Mouse (Mus musculus) heart, embryonic 11.5 days (tissue): Measurements from ENCODE around the gene Vmp1. TPM values are rescaled to one million over a fixed set of nuclear protein-coding genes. Genes with fewer than 3 reads are reported as not detected.

ENCODE experiments used
- ATAC-seq: fragments of 200-750 bp; cut with Nextera tagmentation; replicated peaks from 2 replicates; pipeline ENCODE4 v1.8.0; 2017; ENCODE audit warnings: moderate library complexity; ENCODE audit not compliant: insufficient number of reproducible peaks, low FRiP score, low TSS enrichment
- H3K27ac ChIP-seq: fragments of 300-500 bp; sonication (generic); 2 replicates; pipeline ENCODE4 v1.5.1; 2014; ENCODE audit warnings: mild to moderate bottlenecking, low read depth, low read length
- H3K27me3 ChIP-seq: fragments of 300-500 bp; sonication (generic); 2 replicates; pipeline ENCODE4 v1.6.1; 2014; ENCODE audit warnings: mild to moderate bottlenecking, low read length, mixed read lengths; ENCODE audit not compliant: control insufficient read depth, insufficient read depth
- H3K36me3 ChIP-seq: fragments of 300-500 bp; sonication (generic); 2 replicates; pipeline ENCODE4 v1.6.1; 2014; ENCODE audit warnings: mild to moderate bottlenecking, low read length, moderate library complexity, mixed read lengths; ENCODE audit not compliant: control insufficient read depth, insufficient read depth
- H3K4me1 ChIP-seq: fragments of 300-500 bp; sonication (generic); 2 replicates; pipeline ENCODE4 v1.6.1; 2014; ENCODE audit warnings: low read length; ENCODE audit not compliant: control insufficient read depth, insufficient read depth
- H3K4me2 ChIP-seq: fragments of 300-500 bp; sonication (generic); 2 replicates; pipeline ENCODE4 v1.6.1; 2014; ENCODE audit warnings: mild to moderate bottlenecking, moderate library complexity
- H3K4me3 ChIP-seq: fragments of 300-500 bp; sonication (generic); 2 replicates; pipeline ENCODE4 v1.5.1; 2014; ENCODE audit warnings: low read depth, low read length
- H3K9ac ChIP-seq: fragments of 300-500 bp; sonication (generic); 2 replicates; pipeline ENCODE4 v1.6.1; 2014; ENCODE audit warnings: mild to moderate bottlenecking, low read depth, low read length, moderate library complexity
- H3K9me3 ChIP-seq: fragments of 300-500 bp; sonication (generic); replicated peaks from 2 replicates; pipeline ENCODE4 v1.6.1; 2016; ENCODE audit warnings: low read length; ENCODE audit not compliant: control insufficient read depth
- WGBS: fragments of 180-500 bp; shearing (Covaris S2); extraction: QIAGEN DNeasy Blood & Tissue Kit; methylation state at CpG from one replicate; pipeline ENCODE4 v1.1.7; 2014; ENCODE audit not compliant: insufficient replicate concordance; 5-methylcytosine and 5-hydroxymethylcytosine counted together
- polyA plus RNA-seq: library from polyadenylated mRNA; unstranded; fragments of >200 nt; fragmentation: Nextera tagmentation; extraction: Ambion mirVana; gene quantifications from 2 replicates; pipeline ENCODE4 v1.2.1, GENCODE M21; 2014

Vmp1 gene
- polyA plus RNA-seq, 1 experiment from 2014 or later = 112 TPM

- H3K9me3 ChIP-seq = no peaks in the 10 kb centered on the region
- peak within 1 kb of the TSS; percentile 84 for H3K27ac ChIP-seq
- ATAC-seq = peak; percentile 95
- H3K4me3 ChIP-seq = peak within 1 kb of the TSS; percentile 83
- no peaks in the 10 kb centered on the region for H3K27me3 ChIP-seq
- no peaks in the 10 kb centered on the region; the same call in 1 of the 2 replicates for H3K36me3 ChIP-seq
- under 1% methylated on average over 43 of the region's 43 CpGs for WGBS
- peaks cover 7% of the 10 kb centered on the region for H3K4me1 ChIP-seq
- peak within 1 kb of the TSS; percentile 89 for H3K9ac ChIP-seq
- H3K4me2 ChIP-seq = peak within 1 kb of the TSS; percentile 71
Measured at GRCm38 (mm10) chr11:86544639-86545299, 138.9 kb downstream of the Vmp1 start, which contains the start of the genes Rps6kb1 and Tubd1. Gene Rps6kb1, minus strand, starts transcription at chr11:86544805. Gene Tubd1, plus strand, starts transcription at chr11:86544991.

GRCm38 (mm10) chr11:86543960-86544638, 139.5 kb downstream of the Vmp1 start:
- H3K36me3 ChIP-seq = no peaks in the 10 kb centered on the region
- H3K27ac ChIP-seq = peak overlapping the region; percentile 84
- WGBS = 1% methylated on average over 49 of the region's 50 CpGs
- peaks cover 7% of the 10 kb centered on the region for H3K4me1 ChIP-seq
- ATAC-seq = peak; percentile 66; the same call in 1 of the 2 replicates
- H3K4me3 ChIP-seq = peak overlapping the region; percentile 83
- no peaks in the 10 kb centered on the region for H3K9me3 ChIP-seq
- H3K27me3 ChIP-seq = no peaks in the 10 kb centered on the region
- H3K9ac ChIP-seq = peak overlapping the region; percentile 89
- H3K4me2 ChIP-seq = peak overlapping the region; percentile 71

GRCm38 (mm10) chr11:86542851-86543250, 140.8 kb downstream of the Vmp1 start:
- Histone ChIP-seq H3K4me1 (peaks cover 7% of the 10 kb centered on the region), H3K9me3 (no peaks in the 10 kb centered on the region), H3K9ac (no peak overlapping the region), H3K36me3 (no peaks in the 10 kb centered on the region), H3K4me3 (peak overlapping the region; percentile 83; the same call in 1 of the 2 replicates), H3K4me2 (peak overlapping the region; percentile 71), H3K27me3 (no peaks in the 10 kb centered on the region), H3K27ac (no peak overlapping the region)
- ATAC-seq = no peak
- WGBS = 89% methylated on average over 1 of the region's 1 CpGs

- peaks cover 7% of the 10 kb centered on the region for H3K4me1 ChIP-seq
- no peaks in the 10 kb centered on the region for H3K9me3 ChIP-seq
- no peak overlapping the region for H3K4me3 ChIP-seq
- H3K36me3 ChIP-seq = no peaks in the 10 kb centered on the region
- WGBS = 93% methylated on average over 2 of the region's 2 CpGs
- H3K27me3 ChIP-seq = no peaks in the 10 kb centered on the region
- no peak for ATAC-seq
- H3K27ac ChIP-seq = no peak overlapping the region
- no peak overlapping the region for H3K9ac ChIP-seq
- no peak overlapping the region for H3K4me2 ChIP-seq
Measured at GRCm38 (mm10) chr11:86540476-86540845, 143.2 kb downstream of the Vmp1 start.

GRCm38 (mm10) chr11:86539716-86540475, 143.7 kb downstream of the Vmp1 start:
- H3K27me3 ChIP-seq = no peaks in the 10 kb centered on the region
- H3K4me2 ChIP-seq = no peak overlapping the region
- H3K4me3 ChIP-seq = no peak overlapping the region
- no peaks in the 10 kb centered on the region for H3K9me3 ChIP-seq
- H3K36me3 ChIP-seq = no peaks in the 10 kb centered on the region
- H3K4me1 ChIP-seq = peaks cover 7% of the 10 kb centered on the region
- no peak overlapping the region for H3K9ac ChIP-seq
- ATAC-seq = no peak
- 70% methylated on average over 6 of the region's 6 CpGs for WGBS
- H3K27ac ChIP-seq = no peak overlapping the region

GRCm38 (mm10) chr11:86538786-86539185, 144.8 kb downstream of the Vmp1 start:
- Histone ChIP-seq H3K4me3 (no peak overlapping the region), H3K9ac (no peak overlapping the region), H3K27ac (no peak overlapping the region), H3K4me1 (peaks cover 7% of the 10 kb centered on the region), H3K4me2 (no peak overlapping the region), H3K9me3 (no peaks in the 10 kb centered on the region), H3K27me3 (no peaks in the 10 kb centered on the region), H3K36me3 (0 out of 2 replicates have a peak, but pooled peaks cover under 1% of the 10 kb centered on the region)
- ATAC-seq = no peak
- 95% methylated on average over 4 of the region's 4 CpGs for WGBS

GRCm38 (mm10) chr11:86534201-86534910, 149.3 kb downstream of the Vmp1 start:
- Histone ChIP-seq H3K4me2 (no peak overlapping the region), H3K4me3 (no peak overlapping the region), H3K4me1 (no peaks in the 10 kb centered on the region), H3K9ac (no peak overlapping the region), H3K36me3 (peaks cover 13% of the 10 kb centered on the region), H3K27me3 (no peaks in the 10 kb centered on the region), H3K9me3 (no peaks in the 10 kb centered on the region), H3K27ac (no peak overlapping the region)
- ATAC-seq = no peak
- WGBS = 91% methylated on average over 5 of the region's 5 CpGs
